Mouse (Mus musculus): ENCODE data around the gene Tmem247. TPM values are rescaled to one million over a fixed set of nuclear protein-coding genes. Genes with fewer than 3 reads are reported as not detected.

Gene Tmem247
- 1.7 and 3.3 TPM in 2 replicates for polyA plus RNA-seq (2012; rRNA removed)

DNA sequence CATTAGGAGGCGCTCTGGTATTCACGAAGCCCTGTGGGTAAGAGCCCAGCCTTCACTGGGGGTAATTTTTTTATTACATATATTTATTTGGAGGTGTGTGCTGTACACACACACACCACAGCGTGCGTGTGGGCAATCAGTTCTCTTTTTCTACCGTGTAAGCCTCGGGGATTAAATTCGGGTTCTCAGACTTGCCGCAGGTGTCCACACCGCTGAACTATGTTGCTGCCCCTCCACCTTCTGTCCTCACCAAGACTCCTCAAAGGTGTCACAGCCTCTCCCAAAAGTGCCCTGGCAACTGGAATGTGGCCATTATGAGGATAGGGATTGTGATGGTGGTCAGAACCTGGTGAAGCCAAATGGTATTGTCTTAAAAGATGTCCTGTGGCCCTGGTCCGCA, at the start of gene Tmem247:
TSS of gene Tmem247 (plus strand) at position 301 of the 400 bp plus-strand sequence.
- DNase-seq (ENCODE audit: low read depth): no peak

DNA sequence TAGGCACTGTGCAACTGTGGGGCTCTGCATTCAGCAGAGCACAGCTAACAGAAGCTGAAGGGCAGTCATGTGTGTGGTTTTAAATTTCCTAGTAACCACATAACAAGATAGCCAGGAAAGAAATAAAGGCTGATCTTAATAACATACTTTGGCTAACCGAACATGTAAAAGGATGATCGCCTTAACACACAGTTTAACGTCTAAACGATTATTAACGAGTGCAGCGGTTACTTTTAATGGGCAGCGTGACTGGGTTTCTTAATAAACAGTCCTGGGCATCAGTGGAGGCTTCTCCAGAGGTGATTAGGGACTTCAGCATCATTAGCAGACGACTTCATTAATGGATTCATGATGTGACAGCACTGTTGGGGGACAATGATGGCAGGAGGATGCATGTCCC, 46.6 kb upstream of the Tmem247 start:
- no peak for DNase-seq (ENCODE audit: low read depth)

GRCm38 (mm10) chr17:86872643-86873042, 44.5 kb upstream of the Tmem247 start:
- DNase-seq (ENCODE audit: low read depth): no peak

GRCm38 (mm10) chr17:86876940-86877339, 40.2 kb upstream of the Tmem247 start:
- no peak for DNase-seq (ENCODE audit: low read depth)

GRCm38 (mm10) chr17:86877747-86878146, 39.4 kb upstream of the Tmem247 start:
- DNase-seq (ENCODE audit: low read depth): no peak

GRCm38 (mm10) chr17:86880056-86880455, 37.1 kb upstream of the Tmem247 start:
- DNase-seq (ENCODE audit: low read depth): no peak

DNA sequence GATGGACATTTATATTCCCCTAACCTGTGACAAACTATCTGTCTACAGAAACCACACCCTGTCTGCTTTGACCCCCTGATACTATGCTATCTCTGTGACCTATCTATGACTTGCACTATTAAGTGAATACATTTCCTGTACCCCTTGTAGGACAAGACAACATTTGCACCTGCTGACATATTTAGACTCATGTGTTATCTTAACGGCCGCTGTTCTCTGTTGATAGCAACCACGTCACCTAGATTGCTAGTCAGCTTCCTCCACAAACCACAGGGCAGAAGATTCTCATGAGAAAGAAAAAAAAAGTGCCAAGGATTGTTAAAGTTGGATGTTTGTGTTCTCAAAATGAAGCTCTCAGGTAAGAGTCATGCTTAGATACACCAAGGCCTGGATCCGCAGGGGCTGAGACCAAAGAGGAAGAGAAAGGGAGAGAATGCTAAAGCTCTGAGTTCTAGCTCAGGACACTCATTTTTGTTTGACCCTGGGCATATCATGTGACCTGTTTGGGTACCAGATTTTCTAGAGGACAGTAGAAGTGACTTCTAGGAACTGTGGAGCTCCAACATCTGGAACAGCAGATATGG, 36.6 kb upstream of the Tmem247 start:
- no peak for DNase-seq (ENCODE audit: low read depth)

DNA sequence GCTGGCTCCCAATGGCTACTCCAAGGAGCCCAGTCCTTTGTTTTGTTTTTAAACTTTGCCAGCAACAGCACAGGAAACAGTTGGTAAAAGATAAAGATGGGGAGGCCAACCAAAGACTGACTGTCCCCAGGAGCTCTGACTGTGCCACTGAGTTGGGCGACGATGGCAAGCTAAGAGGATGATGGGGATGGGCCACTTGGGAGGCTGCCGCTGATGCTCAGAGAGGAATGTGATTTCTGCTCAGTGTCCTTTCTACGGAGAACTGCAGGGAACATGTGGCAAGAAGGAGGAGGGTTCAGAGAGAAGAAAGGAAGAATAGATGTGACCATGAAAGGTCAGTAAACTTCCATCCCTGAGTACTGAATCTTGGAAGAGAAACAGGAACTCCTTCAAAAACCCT, 22.0 kb upstream of the Tmem247 start:
- no peak for DNase-seq (ENCODE audit: low read depth)

GRCm38 (mm10) chr17:86897486-86898165, 19.5 kb upstream of the Tmem247 start:
- DNase-seq (ENCODE audit: low read depth): no peak

- DNase-seq (ENCODE audit: low read depth): no peak
Observed at GRCm38 (mm10) chr17:86899821-86900220, 17.3 kb upstream of the Tmem247 start.

DNA sequence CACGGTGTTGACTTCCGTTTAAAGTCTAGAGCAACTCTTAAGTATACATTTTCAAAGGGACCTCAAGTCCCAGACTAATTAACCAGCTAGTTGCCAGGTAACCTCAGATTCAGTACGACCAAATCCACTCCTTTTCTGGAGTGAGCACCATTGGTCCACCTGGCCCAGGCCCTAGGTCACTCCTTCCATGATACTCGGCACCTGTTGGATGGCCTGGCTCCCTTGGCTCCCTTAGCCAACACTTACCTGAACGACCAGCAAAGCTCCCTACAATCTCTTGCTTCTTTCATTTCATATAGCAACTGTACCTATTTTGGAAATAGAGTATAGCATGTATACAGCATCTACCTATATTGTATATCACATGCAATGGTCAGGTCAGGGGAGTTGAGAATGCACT, 16.6 kb upstream of the Tmem247 start:
- DNase-seq (ENCODE audit: low read depth): no peak

- no peak for DNase-seq (ENCODE audit: low read depth)
Observed at GRCm38 (mm10) chr17:86902399-86903067, 14.6 kb upstream of the Tmem247 start.

GRCm38 (mm10) chr17:86903596-86903995, 13.6 kb upstream of the Tmem247 start:
- DNase-seq (ENCODE audit: low read depth): no peak

GRCm38 (mm10) chr17:86904206-86904605, 12.9 kb upstream of the Tmem247 start:
- DNase-seq (ENCODE audit: low read depth): no peak

- DNase-seq (ENCODE audit: low read depth): no peak
Observed at GRCm38 (mm10) chr17:86905297-86906135, 11.6 kb upstream of the Tmem247 start.

- DNase-seq (ENCODE audit: low read depth): no peak
Observed at GRCm38 (mm10) chr17:86906136-86906461, 11.0 kb upstream of the Tmem247 start.

GRCm38 (mm10) chr17:86906601-86907000, 10.5 kb upstream of the Tmem247 start:
- DNase-seq (ENCODE audit: low read depth): no peak

DNA sequence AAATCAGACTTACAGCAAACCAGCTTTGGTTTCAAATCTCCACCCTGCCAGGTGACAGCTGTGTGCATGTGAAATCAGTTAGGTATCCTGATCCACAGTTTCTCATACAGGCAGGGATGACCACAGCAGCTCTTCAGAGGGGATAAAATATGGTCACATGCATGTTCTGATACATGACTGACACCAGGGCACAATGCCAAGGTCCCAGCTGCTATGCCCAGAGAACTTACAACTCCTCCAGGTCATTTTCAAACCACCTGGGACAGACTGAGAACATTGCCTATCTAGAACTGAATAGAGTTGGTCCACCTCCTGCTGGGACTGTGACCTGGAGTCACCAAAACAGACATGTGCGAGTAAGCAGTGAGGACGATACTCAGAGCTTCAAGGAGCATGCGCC, 10.1 kb upstream of the Tmem247 start:
- DNase-seq (ENCODE audit: low read depth): no peak

GRCm38 (mm10) chr17:86908316-86908715, 8.8 kb upstream of the Tmem247 start:
- DNase-seq (ENCODE audit: low read depth): no peak

DNA sequence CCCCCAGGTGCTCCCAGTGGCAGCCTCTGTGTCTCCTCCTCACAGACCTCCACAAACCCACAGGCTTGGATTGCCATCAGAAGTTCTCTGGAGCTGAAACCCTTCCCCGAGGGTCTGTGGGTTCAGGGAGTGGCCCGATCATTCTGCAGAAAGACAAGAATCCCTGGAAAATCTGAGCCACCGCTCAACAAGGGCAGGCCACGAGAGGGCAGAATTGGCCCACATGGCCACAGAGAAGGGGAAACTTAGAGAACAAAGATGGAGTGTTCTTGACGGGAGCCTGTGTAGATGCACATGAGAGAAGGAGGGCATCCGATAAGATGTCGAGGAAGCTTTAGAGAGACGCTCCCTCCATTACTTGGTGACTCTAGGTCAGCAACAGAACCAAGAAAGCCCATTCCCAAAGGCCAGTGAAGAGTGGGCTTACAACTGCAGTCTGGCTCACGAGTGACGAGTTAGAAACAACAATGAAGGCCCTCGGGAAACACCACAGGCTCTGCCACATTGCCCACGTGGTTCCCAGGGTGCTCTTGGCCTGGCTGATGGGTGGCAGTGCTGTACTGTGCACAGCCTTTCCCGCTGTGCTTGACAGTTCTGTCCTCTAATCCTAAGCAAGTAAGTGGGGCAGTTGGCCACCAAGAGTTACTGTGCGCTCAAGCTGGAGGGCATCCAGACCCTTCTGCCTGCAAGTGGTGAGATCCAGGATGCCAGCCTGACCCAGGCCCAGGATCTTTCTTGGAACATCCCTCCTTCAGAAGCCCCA, 7.2 kb upstream of the Tmem247 start:
- no peak for DNase-seq (ENCODE audit: low read depth)

GRCm38 (mm10) chr17:86911261-86911660, 5.9 kb upstream of the Tmem247 start:
- no peak for DNase-seq (ENCODE audit: low read depth)
